8 mouse cellular contexts compared by ENCODE assay signal in the genomic region with DNA sequence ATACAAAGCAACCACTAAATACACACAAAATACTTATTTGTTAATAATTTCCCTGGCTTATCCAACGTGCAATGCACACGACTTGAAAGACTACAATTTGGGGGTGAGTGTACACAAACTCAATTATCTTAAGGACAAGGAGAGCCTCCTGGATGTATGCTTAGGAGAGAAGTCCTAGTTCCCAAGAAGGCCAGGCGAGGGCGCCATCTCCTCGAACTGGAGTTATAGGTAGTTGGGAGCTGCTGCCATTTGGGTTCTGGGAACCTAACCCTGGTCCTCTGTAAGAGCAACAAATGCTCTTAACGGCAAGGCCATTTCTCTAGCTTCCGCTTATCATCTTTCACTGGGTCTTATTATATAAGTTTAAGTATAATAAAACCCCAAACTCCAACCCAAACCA. TPM values are rescaled to one million over a fixed set of nuclear protein-coding genes. Genes with fewer than 3 reads are reported as not detected.
A peak's percentile ranks its signal among the peaks of the same experiment; 100 is the strongest.
DNase-seq lines count a peak whose midpoint lies in the region; ATAC-seq and TF ChIP-seq lines count a peak whose summit lies in the region.

No protein-coding gene starts in this region.

- 49% methylated on average over 7 of the region's 7 CpGs for WGBS in embryonic facial prominence, embryonic 11.5 days

- H3K27ac ChIP-seq in layer of hippocampus, adult 2 months = peak overlapping the region; percentile 99; the same call in 1 of the 2 replicates
- H3K27ac ChIP-seq in embryonic facial prominence, embryonic 11.5 days (replicated peaks; ENCODE audit: low read depth, low read length) = no peak overlapping the region

- no peak overlapping the region for H3K9ac ChIP-seq in embryonic facial prominence, embryonic 11.5 days (replicated peaks; ENCODE audit: low read length)

- no peak overlapping the region for H3K4me2 ChIP-seq in embryonic facial prominence, embryonic 11.5 days (ENCODE audit: low read depth, low read length)

- no peak for ATAC-seq in embryonic facial prominence, embryonic 11.5 days (replicated peaks; ENCODE audit: insufficient number of reproducible peaks, low FRiP score, low TSS enrichment, low read depth)

- peak; percentile 10 to 26 for DNase-seq in adrenal gland, adult 18-20 months (ENCODE audit: low spot score in 2 of 2)
- DNase-seq in adrenal gland, adult 2 months = no peak
- DNase-seq in layer of hippocampus, adult 2 months (ENCODE audit: low spot score in 2 of 2) = no peak
- DNase-seq in layer of hippocampus, adult 9-10 months (ENCODE audit: low spot score) = no peak
- DNase-seq in NIH3T3 (ENCODE audit: low read depth) = peak; percentile 61
- DNase-seq in embryonic facial prominence, embryonic 11.5 days (ENCODE audit: low spot score) = peak; percentile 49
- DNase-seq in spleen, postnatal 10 days (ENCODE audit: low spot score in 2 of 2) = peak; percentile 43 to 74
- no peak for DNase-seq in ovary, postnatal 10 days (ENCODE audit: low spot score)

- peak; percentile 62 for TF ChIP-seq CTCF in layer of hippocampus, adult 2 months (conservative IDR thresholded peaks at IDR 0.05)

- no peaks in the 10 kb centered on the region for H3K36me3 ChIP-seq in embryonic facial prominence, embryonic 11.5 days (replicated peaks; ENCODE audit: control insufficient read depth, insufficient read depth, low read depth, low read length)

- no peaks in the 10 kb centered on the region for H3K27me3 ChIP-seq in embryonic facial prominence, embryonic 11.5 days (ENCODE audit: control insufficient read depth, insufficient read depth, low read length)

- no peak overlapping the region for H3K4me3 ChIP-seq in layer of hippocampus, adult 2 months
- no peak overlapping the region for H3K4me3 ChIP-seq in embryonic facial prominence, embryonic 11.5 days (ENCODE audit: low read depth, low read length)

- H3K4me1 ChIP-seq in embryonic facial prominence, embryonic 11.5 days (ENCODE audit: control insufficient read depth, insufficient read depth, low read length) = peaks cover 3% of the 10 kb centered on the region; the same call in 1 of the 2 replicates

- H3K9me3 ChIP-seq in embryonic facial prominence, embryonic 11.5 days (replicated peaks; ENCODE audit: control insufficient read depth, low read length) = no peaks in the 10 kb centered on the region

RNA-seq across cellular contexts. Expression of a gene that starts 1.2 kb away (rescaled TPM):
- 10 to 100 TPM; 18.5 to 21.3 TPM for total RNA-seq in adrenal gland, adult 18-20 months (2021)
- total RNA-seq in adrenal gland, adult 2 months (2021) = 10 to 100 TPM; 17.8 to 19.3 TPM
- 7.8 and 8.3 TPM in 2 replicates for polyA plus RNA-seq in adrenal gland, adult 2 months (2012; rRNA removed)
- total RNA-seq in layer of hippocampus, adult 2 months (2021) = 10 to 100 TPM; 47.1 to 49.1 TPM
- polyA plus RNA-seq in embryonic facial prominence, embryonic 11.5 days (2014; fragmentation: Nextera tagmentation; extraction: Ambion mirVana) = 16.4 and 17.9 TPM in 2 replicates

RNA-seq across cellular contexts. Expression of a gene that starts 18.0 kb away (rescaled TPM):
- total RNA-seq in adrenal gland, adult 18-20 months (2021) = not detected
- total RNA-seq in adrenal gland, adult 2 months (2021) = not detected
- 0.15 and 0.22 TPM in 2 replicates for polyA plus RNA-seq in adrenal gland, adult 2 months (2012; rRNA removed)
- not detected for total RNA-seq in layer of hippocampus, adult 2 months (2021)
- polyA plus RNA-seq in embryonic facial prominence, embryonic 11.5 days (2014; fragmentation: Nextera tagmentation; extraction: Ambion mirVana) = 2.1 and 2.6 TPM in 2 replicates

RNA-seq across cellular contexts. Expression of a gene that starts 56.2 kb away (rescaled TPM):
- 10 to 100 TPM; 15.2 to 17.2 TPM for total RNA-seq in adrenal gland, adult 18-20 months (2021)
- 10 to 100 TPM; 15.4 to 21.6 TPM for total RNA-seq in adrenal gland, adult 2 months (2021)
- polyA plus RNA-seq in adrenal gland, adult 2 months (2012; rRNA removed) = 14.8 and 16.0 TPM in 2 replicates
- 10 to 100 TPM; 18.2 to 20.7 TPM for total RNA-seq in layer of hippocampus, adult 2 months (2021)
- 38.5 and 38.8 TPM in 2 replicates for polyA plus RNA-seq in embryonic facial prominence, embryonic 11.5 days (2014; fragmentation: Nextera tagmentation; extraction: Ambion mirVana)

RNA-seq across cellular contexts. Expression of a gene that starts 59.7 kb away (rescaled TPM):
- 1 to 10 TPM in 1 of 2 experiments, under 1 TPM in 1; 0.60 to 1.2 TPM for total RNA-seq in adrenal gland, adult 18-20 months (2021)
- total RNA-seq in adrenal gland, adult 2 months (2021) = under 1 TPM in 1 of 2 experiments, not detected in 1; 0.92 TPM
- polyA plus RNA-seq in adrenal gland, adult 2 months (2012; rRNA removed) = 0.84 TPM in 1 of 2 replicates, not detected in the other
- not detected for total RNA-seq in layer of hippocampus, adult 2 months (2021)
- 1.4 and 2.1 TPM in 2 replicates for polyA plus RNA-seq in embryonic facial prominence, embryonic 11.5 days (2014; fragmentation: Nextera tagmentation; extraction: Ambion mirVana)

Comparison
In these comparisons a context has a peak if more than half of its experiments do, and no peak if none do; other contexts are left out.
1. DNase-seq: peak in adrenal gland, adult 18-20 months (2 of 2), NIH3T3 (single experiment), embryonic facial prominence, embryonic 11.5 days (single experiment) and spleen, postnatal 10 days (2 of 2); none in adrenal gland, adult 2 months (single experiment), layer of hippocampus, adult 2 months (0 of 2), layer of hippocampus, adult 9-10 months (single experiment) and ovary, postnatal 10 days (single experiment).